Mouse (Mus musculus): ENCODE data around the gene Lsm10.

GRCm38 (mm10) chr4:126090848-126091124, 5.6 kb upstream of the Lsm10 start:
- TF ChIP-seq POLR2A (IDR thresholded peaks at IDR 0.05; ENCODE audit: borderline replicate concordance, control insufficient read depth, low read depth, low read length), result no peak
- TF ChIP-seq CTCF (IDR thresholded peaks at IDR 0.05; ENCODE audit: control insufficient read depth, insufficient read depth, low read length), result no peak

All from bone marrow, adult 2 months (tissue).